Mouse (Mus musculus): ENCODE measurements around the gene Nagpa. TPM values are rescaled to one million over a fixed set of nuclear protein-coding genes. Genes with fewer than 3 reads are reported as not detected.
A peak's percentile ranks its signal among the peaks of the same experiment; 100 is the strongest.

The Nagpa gene
- polyA plus RNA-seq, 1 experiment, result 22.5 TPM

- Histone ChIP-seq H3K36me3 (ENCODE audit: control insufficient read depth, insufficient read depth) (no peaks in the 10 kb centered on the region), H3ac (ENCODE audit: control insufficient read depth, insufficient read length, low read depth) (no peak within 1 kb of the TSS), H3K27me3 (ENCODE audit: control insufficient read depth, insufficient read depth, insufficient read length) (peaks cover 3% of the 10 kb centered on the region), H3K79me2 (ENCODE audit: control insufficient read depth, insufficient read depth) (no peaks in the 10 kb centered on the region), H3K79me3 (ENCODE audit: low read depth) (no peaks in the 10 kb centered on the region), H3K4me3 (ENCODE audit: insufficient read depth, poor library complexity, severe bottlenecking) (no peak within 1 kb of the TSS)
- TF ChIP-seq FOSL1 (IDR thresholded peaks at IDR 0.05; ENCODE audit: insufficient read depth, low read length, poor library complexity, severe bottlenecking) (no peak), CEBPB (IDR thresholded peaks at IDR 0.05; ENCODE audit: low read depth) (no peak), MYOG (IDR thresholded peaks at IDR 0.05; ENCODE audit: control insufficient read depth, extremely low read depth, insufficient read length) (no peak), MAX (IDR thresholded peaks at IDR 0.05) (no peak), MYOD1 (IDR thresholded peaks at IDR 0.05; ENCODE audit: control insufficient read depth, insufficient read length, low read depth) (no peak), CTCF (IDR thresholded peaks at IDR 0.05; ENCODE audit: control insufficient read depth, insufficient read depth, insufficient read length) (no peak), USF1 (IDR thresholded peaks at IDR 0.05; ENCODE audit: low read depth) (no peak)
These were observed 18.3 kb upstream of the Nagpa start, which contains the start of gene AU021092 for GRCm38 (mm10) chr16:5222140-5222539. Gene AU021092, minus strand, starts transcription at chr16:5222299.

- H3K4me3 ChIP-seq (ENCODE audit: insufficient read depth, poor library complexity, severe bottlenecking), result no peak overlapping the region
- H3ac ChIP-seq (ENCODE audit: control insufficient read depth, insufficient read length, low read depth), result no peak overlapping the region
- no peaks in the 10 kb centered on the region for H3K79me3 ChIP-seq (ENCODE audit: low read depth)
- H3K79me2 ChIP-seq (ENCODE audit: control insufficient read depth, insufficient read depth), result no peaks in the 10 kb centered on the region
- TF ChIP-seq CTCF (IDR thresholded peaks at IDR 0.05; ENCODE audit: control insufficient read depth, insufficient read depth, insufficient read length), result no peak
- no peaks in the 10 kb centered on the region for H3K36me3 ChIP-seq (ENCODE audit: control insufficient read depth, insufficient read depth)
- peaks cover 3% of the 10 kb centered on the region for H3K27me3 ChIP-seq (ENCODE audit: control insufficient read depth, insufficient read depth, insufficient read length)
These were observed 17.6 kb upstream of the Nagpa start for GRCm38 (mm10) chr16:5221403-5221802.

- Histone ChIP-seq H3ac (ENCODE audit: control insufficient read depth, insufficient read length, low read depth) (no peak overlapping the region), H3K36me3 (ENCODE audit: control insufficient read depth, insufficient read depth) (no peaks in the 10 kb centered on the region), H3K79me2 (ENCODE audit: control insufficient read depth, insufficient read depth) (no peaks in the 10 kb centered on the region), H3K79me3 (ENCODE audit: low read depth) (no peaks in the 10 kb centered on the region), H3K4me3 (ENCODE audit: insufficient read depth, poor library complexity, severe bottlenecking) (no peak overlapping the region), H3K27me3 (ENCODE audit: control insufficient read depth, insufficient read depth, insufficient read length) (peaks cover 3% of the 10 kb centered on the region)
- TF ChIP-seq CTCF (IDR thresholded peaks at IDR 0.05; ENCODE audit: control insufficient read depth, insufficient read depth, insufficient read length), result no peak
- no peak for TF ChIP-seq USF1 (IDR thresholded peaks at IDR 0.05; ENCODE audit: low read depth)
- TF ChIP-seq CEBPB (IDR thresholded peaks at IDR 0.05; ENCODE audit: low read depth), result no peak
- no peak for TF ChIP-seq MAX (IDR thresholded peaks at IDR 0.05)
- no peak for TF ChIP-seq MYOD1 (IDR thresholded peaks at IDR 0.05; ENCODE audit: control insufficient read depth, insufficient read length, low read depth)
- TF ChIP-seq FOSL1 (IDR thresholded peaks at IDR 0.05; ENCODE audit: insufficient read depth, low read length, poor library complexity, severe bottlenecking), result no peak
- TF ChIP-seq MYOG (IDR thresholded peaks at IDR 0.05; ENCODE audit: control insufficient read depth, extremely low read depth, insufficient read length), result no peak
These were observed 13.7 kb upstream of the Nagpa start for GRCm38 (mm10) chr16:5217341-5218133.

- H3K4me3 ChIP-seq (ENCODE audit: insufficient read depth, poor library complexity, severe bottlenecking), result no peak overlapping the region
- peak overlapping the region; percentile 19 for H3ac ChIP-seq (ENCODE audit: control insufficient read depth, insufficient read length, low read depth)
- peaks cover 6% of the 10 kb centered on the region for H3K27me3 ChIP-seq (ENCODE audit: control insufficient read depth, insufficient read depth, insufficient read length)
- H3K79me2 ChIP-seq (ENCODE audit: control insufficient read depth, insufficient read depth), result no peaks in the 10 kb centered on the region
- TF ChIP-seq MYOG (IDR thresholded peaks at IDR 0.05; ENCODE audit: control insufficient read depth, extremely low read depth, insufficient read length) (no peak), MYOD1 (IDR thresholded peaks at IDR 0.05; ENCODE audit: control insufficient read depth, insufficient read length, low read depth) (no peak), USF1 (IDR thresholded peaks at IDR 0.05; ENCODE audit: low read depth) (no peak), CEBPB (IDR thresholded peaks at IDR 0.05; ENCODE audit: low read depth) (no peak), CTCF (IDR thresholded peaks at IDR 0.05; ENCODE audit: control insufficient read depth, insufficient read depth, insufficient read length) (no peak), FOSL1 (IDR thresholded peaks at IDR 0.05; ENCODE audit: insufficient read depth, low read length, poor library complexity, severe bottlenecking) (no peak), MAX (IDR thresholded peaks at IDR 0.05) (no peak)
- no peaks in the 10 kb centered on the region for H3K36me3 ChIP-seq (ENCODE audit: control insufficient read depth, insufficient read depth)
- no peaks in the 10 kb centered on the region for H3K79me3 ChIP-seq (ENCODE audit: low read depth)
These were observed 12.9 kb upstream of the Nagpa start for GRCm38 (mm10) chr16:5216686-5217085.

- H3ac ChIP-seq (ENCODE audit: control insufficient read depth, insufficient read length, low read depth), result no peak overlapping the region
- H3K27me3 ChIP-seq (ENCODE audit: control insufficient read depth, insufficient read depth, insufficient read length), result peaks cover 8% of the 10 kb centered on the region
- no peaks in the 10 kb centered on the region for H3K79me3 ChIP-seq (ENCODE audit: low read depth)
- H3K36me3 ChIP-seq (ENCODE audit: control insufficient read depth, insufficient read depth), result no peaks in the 10 kb centered on the region
- H3K79me2 ChIP-seq (ENCODE audit: control insufficient read depth, insufficient read depth), result no peaks in the 10 kb centered on the region
- H3K4me3 ChIP-seq (ENCODE audit: insufficient read depth, poor library complexity, severe bottlenecking), result no peak overlapping the region
- TF ChIP-seq USF1 (IDR thresholded peaks at IDR 0.05; ENCODE audit: low read depth), result no peak
- no peak for TF ChIP-seq MYOD1 (IDR thresholded peaks at IDR 0.05; ENCODE audit: control insufficient read depth, insufficient read length, low read depth)
- TF ChIP-seq CEBPB (IDR thresholded peaks at IDR 0.05; ENCODE audit: low read depth), result no peak
- no peak for TF ChIP-seq CTCF (IDR thresholded peaks at IDR 0.05; ENCODE audit: control insufficient read depth, insufficient read depth, insufficient read length)
These were observed 10.3 kb upstream of the Nagpa start for GRCm38 (mm10) chr16:5214126-5214525.

- Histone ChIP-seq H3K79me2 (ENCODE audit: control insufficient read depth, insufficient read depth) (no peaks in the 10 kb centered on the region), H3K36me3 (ENCODE audit: control insufficient read depth, insufficient read depth) (no peaks in the 10 kb centered on the region)
- no peak for TF ChIP-seq MAX (IDR thresholded peaks at IDR 0.05)
- TF ChIP-seq USF1 (IDR thresholded peaks at IDR 0.05; ENCODE audit: low read depth), result no peak
- no peak for TF ChIP-seq MYOG (IDR thresholded peaks at IDR 0.05; ENCODE audit: control insufficient read depth, extremely low read depth, insufficient read length)
- TF ChIP-seq MYOD1 (IDR thresholded peaks at IDR 0.05; ENCODE audit: control insufficient read depth, insufficient read length, low read depth), result no peak
- TF ChIP-seq FOSL1 (IDR thresholded peaks at IDR 0.05; ENCODE audit: insufficient read depth, low read length, poor library complexity, severe bottlenecking), result no peak
- no peak for TF ChIP-seq CTCF (IDR thresholded peaks at IDR 0.05; ENCODE audit: control insufficient read depth, insufficient read depth, insufficient read length)
- TF ChIP-seq CEBPB (IDR thresholded peaks at IDR 0.05; ENCODE audit: low read depth), result no peak
These were observed 8.3 kb upstream of the Nagpa start for GRCm38 (mm10) chr16:5212150-5212549.

More at GRCm38 (mm10) chr16:5212150-5212549, 8.3 kb upstream of the Nagpa start:
- H3K27me3 ChIP-seq (ENCODE audit: control insufficient read depth, insufficient read depth, insufficient read length), result peaks cover 15% of the 10 kb centered on the region
- H3ac ChIP-seq (ENCODE audit: control insufficient read depth, insufficient read length, low read depth), result no peak overlapping the region
- no peaks in the 10 kb centered on the region for H3K79me3 ChIP-seq (ENCODE audit: low read depth)
- no peak overlapping the region for H3K4me3 ChIP-seq (ENCODE audit: insufficient read depth, poor library complexity, severe bottlenecking)
